Mouse (Mus musculus) forebrain, embryonic 14.5 days (tissue): Measurements from ENCODE around the gene Fga. TPM values are rescaled to one million over a fixed set of nuclear protein-coding genes. Genes with fewer than 3 reads are reported as not detected.

Experiments
- ATAC-seq: fragments of 200-750 bp; cut with Nextera tagmentation; 2 replicates; pipeline ENCODE4 v1.8.0; 2017; ENCODE audit warnings: mild to moderate bottlenecking, moderate library complexity
- DNase-seq: peaks from one replicate; pipeline ENCODE4 v3.0.0-alpha.2; 2015; ENCODE audit warnings: low spot score
- H3K27ac ChIP-seq: fragments of 300-500 bp; sonication (generic); 2 replicates; pipeline ENCODE4 v1.5.1; 2014; ENCODE audit warnings: low read depth, mild to moderate bottlenecking, control low read depth, low read length, moderate library complexity
- H3K27me3 ChIP-seq: fragments of 300-500 bp; sonication (generic); replicated peaks from 2 replicates; pipeline ENCODE4 v1.6.1; 2014; ENCODE audit warnings: low read length, control low read depth, mixed read lengths; ENCODE audit not compliant: control insufficient read depth, insufficient read depth
- H3K36me3 ChIP-seq: fragments of 300-500 bp; sonication (generic); 2 replicates; pipeline ENCODE4 v1.6.1; 2014; ENCODE audit warnings: low read length, control low read depth; ENCODE audit not compliant: control insufficient read depth, insufficient read depth
- H3K4me1 ChIP-seq: fragments of 300-500 bp; sonication (generic); 2 replicates; pipeline ENCODE4 v1.6.1; 2014; ENCODE audit warnings: antibody characterized with exemption, low read length, control low read depth; ENCODE audit not compliant: control insufficient read depth, insufficient read depth
- H3K4me2 ChIP-seq: fragments of 300-500 bp; sonication (generic); 2 replicates; pipeline ENCODE4 v1.6.1; 2014; ENCODE audit warnings: mild to moderate bottlenecking, control low read depth, low read length
- H3K4me3 ChIP-seq: fragments of 300-500 bp; sonication (generic); 2 replicates; pipeline ENCODE4 v1.5.1; 2014; ENCODE audit warnings: low read depth, low read length, control low read depth
- H3K9ac ChIP-seq: fragments of 300-500 bp; sonication (generic); 2 replicates; pipeline ENCODE4 v1.6.1; 2014; ENCODE audit warnings: mild to moderate bottlenecking, low read length, control low read depth, moderate library complexity
- H3K9me3 ChIP-seq: fragments of 300-500 bp; sonication (generic); replicated peaks from 2 replicates; pipeline ENCODE4 v1.6.1; 2016; ENCODE audit warnings: low read length, control low read depth, mixed read lengths; ENCODE audit not compliant: control insufficient read depth
- WGBS: fragments of 180-500 bp; shearing (Covaris S2); extraction: QIAGEN DNeasy Blood & Tissue Kit; methylation state at CpG from one replicate; pipeline ENCODE4 v1.1.7; 2014; 5-methylcytosine and 5-hydroxymethylcytosine counted together
- polyA plus RNA-seq: library from polyadenylated mRNA; unstranded; fragments of >200 nt; fragmentation: Nextera tagmentation; extraction: Ambion mirVana; gene quantifications from 2 replicates; pipeline ENCODE4 v1.2.1, GENCODE M21; 2014

The Fga gene
- not detected in 2 replicates for polyA plus RNA-seq

DNA sequence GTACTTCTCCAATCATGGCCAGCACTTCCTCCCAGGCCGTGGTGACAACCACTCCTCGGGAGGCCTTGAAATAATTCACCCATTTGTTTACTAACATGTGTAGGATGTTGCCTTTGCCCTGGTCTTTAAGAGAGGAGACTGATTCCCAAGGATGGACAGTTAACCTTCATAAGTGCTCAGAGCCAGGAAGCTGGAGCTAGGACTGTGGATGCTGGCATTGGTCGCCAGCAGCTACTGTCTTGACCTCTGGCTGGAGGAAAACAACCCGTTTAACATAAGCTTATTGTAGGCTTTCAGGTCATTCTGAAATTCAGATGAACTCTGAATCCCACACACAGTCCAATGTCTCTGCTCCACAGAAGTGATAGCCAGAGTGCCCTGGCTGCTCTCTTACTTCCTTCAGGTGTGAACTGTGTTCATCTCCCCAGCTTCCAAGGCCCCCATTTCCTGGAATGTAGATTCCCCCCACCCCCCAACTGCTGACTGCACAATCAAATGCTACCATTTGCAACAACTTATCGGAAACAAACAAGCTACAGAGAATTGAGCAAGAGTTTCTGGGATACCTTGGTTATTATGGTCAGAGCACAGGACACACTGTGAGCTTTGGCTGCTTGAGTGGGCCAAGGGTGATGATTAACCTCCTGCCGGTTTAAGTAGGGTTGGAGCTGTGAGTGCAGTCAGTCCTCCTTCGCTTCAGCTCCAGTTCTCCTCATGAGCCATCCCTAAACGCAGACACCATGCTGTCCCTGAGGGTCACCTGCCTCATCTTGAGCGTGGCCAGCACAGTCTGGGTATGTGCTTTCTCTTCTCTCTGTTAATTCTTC lies at the start of gene Fga:
Gene Fga, plus strand, starts transcription at position 602 of the 827 bp plus-strand sequence.
- DNase-seq (no peak), ATAC-seq (no peak)
- Histone ChIP-seq H3K27ac (no peak within 1 kb of the TSS), H3K36me3 (no peaks in the 10 kb centered on the region), H3K4me1 (0 out of 2 replicates have a peak, but pooled peaks cover 2% of the 10 kb centered on the region), H3K9ac (no peak within 1 kb of the TSS), H3K27me3 (no peaks in the 10 kb centered on the region), H3K4me3 (no peak within 1 kb of the TSS), H3K4me2 (no peak within 1 kb of the TSS), H3K9me3 (no peaks in the 10 kb centered on the region)
- WGBS = 77% methylated on average over 9 of the region's 9 CpGs

DNA sequence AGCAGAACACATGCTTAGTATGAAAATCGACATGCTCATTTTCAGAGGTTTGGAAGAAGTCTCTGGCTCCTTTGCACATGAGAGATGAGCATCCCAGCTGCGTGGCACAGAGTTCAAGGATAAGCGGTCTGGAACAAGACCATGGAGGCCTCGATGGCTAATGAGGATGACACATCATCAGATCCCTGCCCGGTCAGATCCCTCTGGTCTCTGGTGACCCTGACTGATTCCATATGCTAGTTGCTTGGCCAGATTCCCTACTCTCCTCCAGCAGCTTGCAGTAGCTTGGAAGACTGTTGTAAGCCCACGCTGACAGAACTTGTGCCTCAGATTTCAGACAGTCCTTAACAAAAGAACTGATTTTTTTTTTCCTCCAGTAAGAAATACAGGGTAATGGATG lies 45.1 kb upstream of the Fga start:
- DNase-seq = no peak
- H3K4me3 ChIP-seq = no peak overlapping the region
- H3K36me3 ChIP-seq = no peaks in the 10 kb centered on the region
- no peaks in the 10 kb centered on the region for H3K4me1 ChIP-seq
- no peak for ATAC-seq
- no peak overlapping the region for H3K27ac ChIP-seq
- H3K4me2 ChIP-seq = no peak overlapping the region
- no peaks in the 10 kb centered on the region for H3K9me3 ChIP-seq
- 86% methylated on average over 6 of the region's 6 CpGs for WGBS
- H3K27me3 ChIP-seq = no peaks in the 10 kb centered on the region
- H3K9ac ChIP-seq = no peak overlapping the region

DNA sequence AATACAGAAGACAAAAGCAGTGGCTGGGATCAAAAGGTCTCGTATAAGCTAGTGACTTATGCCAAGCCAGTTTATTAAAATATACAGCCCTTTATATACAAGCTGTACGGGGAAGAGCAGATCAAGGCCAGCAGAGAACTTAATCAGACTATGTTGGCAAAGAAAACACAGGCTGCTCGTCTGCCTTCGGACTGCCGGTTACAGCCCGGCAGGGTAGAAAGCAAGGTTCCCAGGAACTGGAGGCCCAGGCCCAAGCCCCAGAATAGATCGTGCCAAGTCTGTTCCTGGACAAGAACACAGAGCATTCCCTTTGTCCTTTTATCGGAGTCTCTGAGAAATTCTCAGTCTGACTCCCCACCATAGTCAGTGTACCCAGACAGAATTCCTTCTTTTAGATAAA lies 44.0 kb upstream of the Fga start:
- no peak overlapping the region for H3K4me2 ChIP-seq
- no peak overlapping the region for H3K4me3 ChIP-seq
- H3K9ac ChIP-seq = no peak overlapping the region
- no peak overlapping the region for H3K27ac ChIP-seq
- no peaks in the 10 kb centered on the region for H3K36me3 ChIP-seq
- H3K4me1 ChIP-seq = no peaks in the 10 kb centered on the region
- WGBS = 74% methylated on average over 8 of the region's 8 CpGs
- DNase-seq (no peak), ATAC-seq (no peak)
- no peaks in the 10 kb centered on the region for H3K9me3 ChIP-seq
- H3K27me3 ChIP-seq = no peaks in the 10 kb centered on the region

DNA sequence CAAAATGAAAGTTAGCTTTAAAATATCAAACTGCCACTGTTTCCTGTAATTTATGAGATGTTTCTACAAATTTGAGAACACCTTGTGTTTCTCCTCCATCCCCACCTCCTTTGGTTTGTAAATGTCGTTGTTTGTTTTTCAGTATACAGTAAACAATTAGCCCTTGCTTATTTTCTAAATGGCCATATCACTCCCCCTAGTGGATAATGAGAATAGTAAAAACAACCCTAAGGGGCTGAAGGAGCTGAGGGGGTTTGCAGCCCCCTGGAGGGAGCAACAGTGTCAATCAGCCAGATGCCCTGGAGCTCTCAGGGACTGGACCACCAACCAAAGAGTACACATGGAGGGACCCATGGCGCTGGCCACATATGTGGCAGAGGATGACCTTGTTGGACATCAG lies 41.0 kb upstream of the Fga start:
- 87% methylated on average over 2 of the region's 2 CpGs for WGBS
- DNase-seq = no peak
- H3K4me1 ChIP-seq = no peaks in the 10 kb centered on the region
- H3K27me3 ChIP-seq = no peaks in the 10 kb centered on the region
- H3K27ac ChIP-seq = no peak overlapping the region
- H3K36me3 ChIP-seq = no peaks in the 10 kb centered on the region
- H3K4me3 ChIP-seq = no peak overlapping the region
- no peak overlapping the region for H3K4me2 ChIP-seq
- no peak overlapping the region for H3K9ac ChIP-seq
- ATAC-seq = no peak
- H3K9me3 ChIP-seq = no peaks in the 10 kb centered on the region

DNA sequence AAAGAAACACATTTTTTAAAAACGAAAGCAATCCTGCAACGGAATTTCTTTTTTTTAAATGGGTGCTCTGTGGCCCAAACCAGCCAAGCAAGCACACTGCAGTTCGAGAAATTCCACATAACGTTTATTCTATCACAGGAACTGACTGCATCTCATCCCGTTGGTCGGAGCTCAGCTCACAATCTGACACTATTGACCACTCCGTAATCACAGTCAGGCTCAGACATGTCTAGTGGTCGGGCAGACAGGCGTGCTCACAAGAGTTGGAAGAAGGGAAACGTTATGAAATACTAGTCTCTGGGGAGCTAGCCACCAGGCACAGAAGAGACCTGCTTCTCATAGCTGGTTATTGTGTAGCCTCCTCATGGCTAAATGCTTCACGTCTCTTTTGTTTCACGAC lies 33.9 kb upstream of the Fga start:
- Histone ChIP-seq H3K27me3 (no peaks in the 10 kb centered on the region; the same call in 1 of the 2 replicates), H3K4me3 (no peak overlapping the region), H3K27ac (no peak overlapping the region), H3K4me2 (no peak overlapping the region), H3K4me1 (peaks cover 7% of the 10 kb centered on the region; the same call in 1 of the 2 replicates), H3K9me3 (no peaks in the 10 kb centered on the region), H3K36me3 (no peaks in the 10 kb centered on the region), H3K9ac (no peak overlapping the region)
- DNase-seq = no peak
- ATAC-seq = no peak
- 86% methylated on average over 12 of the region's 12 CpGs for WGBS

DNA sequence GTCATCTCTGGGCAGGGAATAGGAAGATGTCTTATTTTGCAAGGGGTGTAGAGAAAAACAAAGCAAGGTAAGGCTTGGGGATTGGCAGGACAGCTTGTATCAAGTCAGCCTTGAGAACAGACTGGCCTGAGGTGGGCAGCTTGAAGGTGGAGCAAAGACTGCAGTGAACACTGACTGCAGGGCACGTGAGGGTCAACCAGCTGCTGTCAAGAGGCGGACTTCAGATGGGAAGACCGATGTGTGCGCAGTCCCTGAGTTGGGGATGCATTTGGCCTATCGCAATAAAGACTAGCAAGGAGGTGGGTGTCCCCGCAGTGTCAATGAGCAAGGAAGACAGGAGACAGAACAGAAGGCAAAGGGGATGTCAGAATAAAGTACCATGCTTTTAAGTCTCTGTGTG lies 32.9 kb upstream of the Fga start:
- Histone ChIP-seq H3K4me2 (no peak overlapping the region), H3K4me1 (peaks cover 7% of the 10 kb centered on the region; the same call in 1 of the 2 replicates), H3K4me3 (no peak overlapping the region), H3K27me3 (no peaks in the 10 kb centered on the region; the same call in 1 of the 2 replicates), H3K9ac (no peak overlapping the region), H3K36me3 (no peaks in the 10 kb centered on the region), H3K9me3 (no peaks in the 10 kb centered on the region), H3K27ac (no peak overlapping the region)
- 93% methylated on average over 6 of the region's 6 CpGs for WGBS
- DNase-seq = no peak
- no peak for ATAC-seq

DNA sequence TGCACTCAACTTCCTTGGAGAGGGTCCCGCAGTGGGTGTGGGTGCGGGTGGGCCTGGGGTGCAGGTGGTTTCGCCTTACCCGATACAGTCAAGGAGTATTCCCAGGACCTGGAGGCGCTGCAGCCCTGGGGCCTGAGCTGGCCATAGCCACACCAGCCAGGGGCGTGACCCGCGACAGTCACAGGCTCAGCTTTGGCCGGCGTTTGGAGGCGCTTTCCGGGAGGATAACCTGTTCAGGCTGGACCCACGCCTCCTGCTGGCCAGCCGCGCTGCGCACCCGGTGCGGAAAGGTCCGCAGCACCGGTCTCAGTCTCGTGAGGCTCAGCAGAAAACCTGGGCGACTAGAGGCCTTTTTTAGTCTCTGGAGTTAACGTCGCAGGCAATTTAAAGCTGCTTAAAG lies 30.5 kb upstream of the Fga start:
- H3K4me1 ChIP-seq = peaks cover 7% of the 10 kb centered on the region; the same call in 1 of the 2 replicates
- H3K27ac ChIP-seq = no peak overlapping the region
- 1% methylated on average over 24 of the region's 24 CpGs for WGBS
- H3K4me3 ChIP-seq = peak overlapping the region; percentile 9; the same call in 1 of the 2 replicates
- DNase-seq = peak; percentile 57
- H3K36me3 ChIP-seq = no peaks in the 10 kb centered on the region
- H3K9me3 ChIP-seq = no peaks in the 10 kb centered on the region
- peak overlapping the region; percentile 39 for H3K4me2 ChIP-seq
- 0 out of 2 replicates have a peak overlapping the region, but pooled peaks have one; percentile 3 for H3K9ac ChIP-seq
- ATAC-seq = peak; percentile 64
- H3K27me3 ChIP-seq = no peaks in the 10 kb centered on the region; the same call in 1 of the 2 replicates

DNA sequence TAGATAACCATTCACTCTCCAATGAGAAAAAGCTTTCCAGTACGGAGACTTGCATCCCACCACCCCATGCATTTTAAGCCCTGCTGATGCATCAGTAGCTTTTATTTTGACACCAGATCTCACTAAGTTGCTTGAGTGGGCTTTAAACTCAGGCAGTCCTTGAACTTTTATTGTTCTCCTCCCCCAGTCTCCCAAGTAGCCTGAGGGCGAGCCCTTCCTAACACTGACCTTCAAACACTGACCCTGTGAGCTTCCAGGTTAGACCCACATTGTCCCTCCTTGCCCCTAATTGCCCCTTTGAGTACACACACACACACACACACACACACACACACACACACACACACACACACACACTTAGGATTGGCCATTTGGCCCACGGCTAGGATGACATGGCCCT lies 29.2 kb upstream of the Fga start:
- WGBS = 83% methylated on average over 3 of the region's 3 CpGs
- DNase-seq (no peak), ATAC-seq (no peak)
- H3K27me3 ChIP-seq = no peaks in the 10 kb centered on the region; the same call in 1 of the 2 replicates
- H3K36me3 ChIP-seq = no peaks in the 10 kb centered on the region
- H3K4me2 ChIP-seq = no peak overlapping the region
- H3K9me3 ChIP-seq = no peaks in the 10 kb centered on the region
- H3K9ac ChIP-seq = no peak overlapping the region
- no peak overlapping the region for H3K27ac ChIP-seq
- H3K4me3 ChIP-seq = no peak overlapping the region
- H3K4me1 ChIP-seq = peaks cover 7% of the 10 kb centered on the region; the same call in 1 of the 2 replicates
